In the genomic region with DNA sequence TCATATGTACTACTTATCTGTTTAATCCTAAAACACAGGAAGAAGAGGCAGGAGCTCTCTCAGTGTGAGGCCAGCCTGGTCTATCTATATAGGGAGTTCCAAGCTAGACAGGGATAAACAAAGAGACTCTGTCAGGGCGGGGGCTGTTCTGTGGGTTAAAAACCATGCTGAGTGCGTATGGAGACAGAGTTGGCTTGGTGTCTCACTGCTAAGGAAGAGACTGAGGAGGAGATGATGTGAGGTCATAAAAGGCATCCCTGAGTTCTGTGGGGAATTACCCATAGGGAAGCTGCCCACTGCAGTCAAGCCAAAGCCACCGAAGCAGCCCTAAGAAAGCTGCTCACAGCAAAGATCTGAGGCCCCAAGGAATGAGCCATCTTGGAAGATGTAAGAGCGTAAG, we compare ENCODE assay signal across 7 mouse cellular contexts. TPM values are rescaled to one million over a fixed set of nuclear protein-coding genes. Genes with fewer than 3 reads are reported as not detected.
DNase-seq lines count a peak whose midpoint lies in the region; ATAC-seq and TF ChIP-seq lines count a peak whose summit lies in the region.

A gene (plus strand): TSS at position 301 of the 400 bp plus-strand sequence.

- peaks cover 18% of the 10 kb centered on the region for H3K4me1 ChIP-seq in lung, postnatal 0 days (ENCODE audit: insufficient read depth, low read depth, low read length)
- H3K4me1 ChIP-seq in forebrain, embryonic 14.5 days (ENCODE audit: control insufficient read depth, insufficient read depth, low read length): peaks cover 22% of the 10 kb centered on the region
- peaks cover 24% of the 10 kb centered on the region for H3K4me1 ChIP-seq in hindbrain, embryonic 15.5 days (replicated peaks)

- no peaks in the 10 kb centered on the region for H3K9me3 ChIP-seq in lung, postnatal 0 days (ENCODE audit: low read length)
- H3K9me3 ChIP-seq in forebrain, embryonic 14.5 days (replicated peaks; ENCODE audit: control insufficient read depth, low read length): no peaks in the 10 kb centered on the region
- no peaks in the 10 kb centered on the region for H3K9me3 ChIP-seq in hindbrain, embryonic 15.5 days

- no peak within 1 kb of the TSS for H3K27ac ChIP-seq in lung, postnatal 0 days (ENCODE audit: low read length)
- H3K27ac ChIP-seq in forebrain, embryonic 14.5 days (ENCODE audit: low read depth, low read length): no peak within 1 kb of the TSS
- no peak within 1 kb of the TSS for H3K27ac ChIP-seq in hindbrain, embryonic 15.5 days (replicated peaks)

- no peak within 1 kb of the TSS for H3K4me2 ChIP-seq in lung, postnatal 0 days (replicated peaks; ENCODE audit: low read depth, low read length)
- no peak within 1 kb of the TSS for H3K4me2 ChIP-seq in forebrain, embryonic 14.5 days (ENCODE audit: low read length)
- H3K4me2 ChIP-seq in hindbrain, embryonic 15.5 days: no peak within 1 kb of the TSS

- no peak for TF ChIP-seq CTCF in lung, postnatal 0 days (IDR thresholded peaks at IDR 0.05)

- no peak for DNase-seq in lung, postnatal 0 days (ENCODE audit: low spot score)
- DNase-seq in lung, postnatal 14 days: no peak
- DNase-seq in forebrain, embryonic 14.5 days (ENCODE audit: low spot score): no peak
- no peak for DNase-seq in urinary bladder, postnatal 14 days (ENCODE audit: low spot score)
- no peak for DNase-seq in gastrocnemius, postnatal 25 days

- TF ChIP-seq EP300 in lung, postnatal 0 days (IDR thresholded peaks at IDR 0.05): no peak

- no peaks in the 10 kb centered on the region for H3K27me3 ChIP-seq in lung, postnatal 0 days (replicated peaks; ENCODE audit: insufficient read depth, low read length)
- H3K27me3 ChIP-seq in forebrain, embryonic 14.5 days (replicated peaks; ENCODE audit: control insufficient read depth, insufficient read depth, low read length): no peaks in the 10 kb centered on the region
- no peaks in the 10 kb centered on the region for H3K27me3 ChIP-seq in hindbrain, embryonic 15.5 days

- no peak within 1 kb of the TSS for H3K9ac ChIP-seq in lung, postnatal 0 days (replicated peaks; ENCODE audit: low read depth)
- H3K9ac ChIP-seq in forebrain, embryonic 14.5 days (ENCODE audit: low read length): no peak within 1 kb of the TSS
- no peak within 1 kb of the TSS for H3K9ac ChIP-seq in hindbrain, embryonic 15.5 days

- H3K36me3 ChIP-seq in lung, postnatal 0 days (ENCODE audit: insufficient read depth, low read length): no peaks in the 10 kb centered on the region
- no peaks in the 10 kb centered on the region for H3K36me3 ChIP-seq in forebrain, embryonic 14.5 days (ENCODE audit: control insufficient read depth, insufficient read depth, low read length)
- no peaks in the 10 kb centered on the region for H3K36me3 ChIP-seq in hindbrain, embryonic 15.5 days

- 87% methylated on average over 4 of the region's 4 CpGs for WGBS in lung, postnatal 0 days
- 91% methylated on average over 4 of the region's 4 CpGs for WGBS in forebrain, embryonic 14.5 days
- WGBS in hindbrain, embryonic 15.5 days: 91% methylated on average over 4 of the region's 4 CpGs

- no peak for ATAC-seq in lung, postnatal 0 days
- no peak for ATAC-seq in forebrain, embryonic 14.5 days
- ATAC-seq in hindbrain, embryonic 15.5 days (ENCODE audit: low FRiP score, low read depth): no peak
- ATAC-seq in monocyte, adult 5-6 weeks (replicated peaks; ENCODE audit: insufficient number of reproducible peaks, low FRiP score, low TSS enrichment, poor library complexity, severe bottlenecking): no peak

- no peak within 1 kb of the TSS for H3K4me3 ChIP-seq in lung, postnatal 0 days (ENCODE audit: low read depth, low read length)
- no peak within 1 kb of the TSS for H3K4me3 ChIP-seq in forebrain, embryonic 14.5 days (ENCODE audit: low read depth, low read length)
- H3K4me3 ChIP-seq in hindbrain, embryonic 15.5 days: no peak within 1 kb of the TSS

RNA-seq across cellular contexts. Expression of the gene that starts here (rescaled TPM):
- polyA plus RNA-seq in lung, postnatal 0 days (2015; fragmentation: Nextera tagmentation; extraction: Ambion mirVana): 41.1 and 46.6 TPM in 2 replicates
- polyA plus RNA-seq in forebrain, embryonic 14.5 days (2014; fragmentation: Nextera tagmentation; extraction: Ambion mirVana): 170 and 171 TPM in 2 replicates
- polyA plus RNA-seq in hindbrain, embryonic 15.5 days (2015; fragmentation: Nextera tagmentation; extraction: Ambion mirVana): 125 and 133 TPM in 2 replicates
- 20.7 to 30.3 TPM (median 27.4 TPM) in 3 replicates for total RNA-seq in monocyte, adult 5-6 weeks (2017)
- total RNA-seq in gastrocnemius, postnatal 25 days (2021): 1 to 10 TPM; 4.2 to 4.4 TPM
